Mouse (Mus musculus): ENCODE results near the gene Adora3. TPM values are rescaled to one million over a fixed set of nuclear protein-coding genes. Genes with fewer than 3 reads are reported as not detected.
"Not testable (repeated sequence)": the region's sequence is repeated elsewhere in the genome, so short reads cannot be mapped to it uniquely, and the experiment has no call there.

The Adora3 gene
- polyA plus RNA-seq, 1 experiment from 2014 or later = 0.15 TPM

DNA sequence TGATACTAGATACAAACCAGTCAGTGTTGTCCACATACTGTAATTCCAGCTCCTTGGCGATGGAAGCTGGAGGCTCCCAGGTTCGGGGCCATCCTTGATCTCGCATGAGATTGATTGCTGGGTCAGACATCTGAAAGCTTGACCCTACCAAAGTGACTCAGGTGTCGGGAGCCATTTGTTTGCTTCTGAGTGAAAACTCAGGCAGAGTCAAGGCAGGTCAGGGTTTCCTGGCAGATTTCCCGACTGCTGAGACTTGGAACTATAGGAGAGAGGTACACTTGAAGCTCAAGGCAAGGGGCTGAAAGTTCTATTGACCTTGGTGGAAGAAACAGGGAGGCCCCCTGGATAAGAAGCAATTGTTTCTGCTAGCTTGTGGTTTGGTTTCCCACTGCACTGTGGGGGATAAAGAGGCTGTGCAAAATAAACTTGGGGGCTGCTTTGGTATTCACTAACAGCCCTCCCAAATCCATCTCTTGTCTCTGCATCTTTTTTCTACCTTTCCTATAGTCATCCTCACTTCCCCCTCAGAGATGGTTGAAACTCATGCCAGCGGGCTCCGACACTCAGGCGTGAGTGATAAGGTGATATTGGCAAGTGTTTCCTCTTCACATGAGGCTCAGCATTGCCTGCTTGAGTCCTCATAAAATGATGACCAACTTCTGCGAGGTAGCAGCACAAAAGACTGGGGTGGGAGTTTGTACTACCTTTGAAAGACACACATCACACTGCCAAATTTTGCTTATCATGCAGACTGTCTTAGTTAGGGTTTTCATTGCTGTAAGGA, 41.6 kb downstream of the Adora3 start:
- Histone ChIP-seq H3K4me2 (no peak overlapping the region), H3K4me3 (replicated peaks) (no peak overlapping the region), H3K9ac (no peak overlapping the region), H3K4me1 (no peaks in the 10 kb centered on the region), H3K9me3 (no peaks in the 10 kb centered on the region), H3K27me3 (no peaks in the 10 kb centered on the region), H3K36me3 (replicated peaks) (no peaks in the 10 kb centered on the region), H3K27ac (no peak overlapping the region)
- no peak for ATAC-seq (ENCODE audit: low FRiP score)
- 86% methylated on average over 9 of the region's 9 CpGs for WGBS

- no peak for ATAC-seq (ENCODE audit: low FRiP score)
- no peak overlapping the region for H3K4me3 ChIP-seq (replicated peaks)
- no peaks in the 10 kb centered on the region for H3K36me3 ChIP-seq (replicated peaks)
- H3K9ac ChIP-seq = no peak overlapping the region
- no peak overlapping the region for H3K4me2 ChIP-seq
- 84% methylated on average over 10 of the region's 10 CpGs for WGBS
- H3K27ac ChIP-seq = no peak overlapping the region
- H3K9me3 ChIP-seq = no peaks in the 10 kb centered on the region
- no peaks in the 10 kb centered on the region for H3K27me3 ChIP-seq
- H3K4me1 ChIP-seq = no peaks in the 10 kb centered on the region
Measured at GRCm38 (mm10) chr3:105913839-105914681, 43.4 kb downstream of the Adora3 start.

DNA sequence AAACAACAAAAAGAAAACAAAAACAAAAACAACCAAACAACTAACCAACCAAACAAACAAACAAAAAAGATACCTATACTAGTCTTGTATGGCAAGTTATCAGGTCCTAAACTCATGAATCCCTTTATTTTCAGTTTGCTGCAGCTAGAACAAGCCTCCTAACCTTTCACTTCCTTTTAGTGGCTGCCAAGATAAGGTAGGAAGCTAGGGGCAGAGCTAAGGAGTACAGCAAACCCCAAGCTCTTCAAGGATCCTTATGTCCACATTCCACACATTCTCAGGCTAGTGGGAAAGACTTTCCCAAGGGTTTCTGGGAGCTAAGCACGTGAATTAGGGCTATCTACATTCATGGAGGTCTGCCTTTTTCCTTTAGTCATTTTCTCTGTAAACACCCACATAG, 44.6 kb downstream of the Adora3 start:
- Histone ChIP-seq H3K4me2 (no peak overlapping the region), H3K4me3 (replicated peaks) (no peak overlapping the region), H3K27me3 (no peaks in the 10 kb centered on the region), H3K9me3 (no peaks in the 10 kb centered on the region), H3K9ac (no peak overlapping the region), H3K36me3 (replicated peaks) (no peaks in the 10 kb centered on the region), H3K4me1 (no peaks in the 10 kb centered on the region), H3K27ac (no peak overlapping the region)
- 50% methylated on average over 1 of the region's 1 CpGs for WGBS
- ATAC-seq (ENCODE audit: low FRiP score) = no peak

- H3K27ac ChIP-seq; ATAC-seq (ENCODE audit: low FRiP score); H3K36me3 ChIP-seq (replicated peaks); H3K4me1 ChIP-seq; H3K4me3 ChIP-seq (replicated peaks); H3K9ac ChIP-seq; H3K9me3 ChIP-seq; H3K4me2 ChIP-seq; H3K27me3 ChIP-seq: not testable (repeated sequence)
Measured at GRCm38 (mm10) chr3:105916455-105916854, 45.8 kb downstream of the Adora3 start.

DNA sequence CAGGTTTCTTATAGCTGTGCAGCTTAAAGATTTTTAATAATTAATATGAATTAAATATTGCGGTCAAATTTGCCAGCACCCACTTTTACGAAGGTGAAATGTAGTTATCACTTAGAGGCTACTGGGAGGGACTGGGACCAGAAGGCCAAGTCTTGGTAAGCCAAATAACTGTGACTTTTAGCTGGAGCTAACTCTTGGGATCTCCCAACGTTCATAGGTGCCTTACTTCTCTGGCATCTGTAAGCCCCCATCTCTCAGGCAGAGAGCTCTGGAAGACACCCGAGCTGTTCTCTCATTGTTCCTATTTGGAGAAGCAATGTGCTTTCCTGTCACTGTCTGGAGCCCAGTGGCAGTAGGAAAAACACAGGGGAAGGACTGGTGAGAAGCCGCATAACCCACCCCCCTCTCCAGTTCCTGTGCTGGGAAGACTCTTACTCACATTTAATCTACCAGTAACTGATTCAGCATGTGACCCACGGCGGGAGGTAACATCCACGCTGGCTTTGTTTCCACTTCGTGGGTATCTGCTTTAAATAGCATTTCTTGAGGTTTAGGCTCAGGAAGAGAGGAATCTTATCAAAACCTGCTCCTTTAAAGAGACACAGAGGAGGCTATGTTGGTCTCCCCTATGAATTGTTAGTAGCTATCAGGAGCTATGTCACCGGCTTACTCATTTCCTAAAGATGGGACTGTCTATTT, 47.1 kb downstream of the Adora3 start:
- Histone ChIP-seq H3K4me3 (replicated peaks) (no peak overlapping the region), H3K9ac (no peak overlapping the region), H3K27me3 (no peaks in the 10 kb centered on the region), H3K4me2 (no peak overlapping the region), H3K36me3 (replicated peaks) (no peaks in the 10 kb centered on the region), H3K9me3 (no peaks in the 10 kb centered on the region), H3K27ac (no peak overlapping the region), H3K4me1 (no peaks in the 10 kb centered on the region)
- ATAC-seq (ENCODE audit: low FRiP score) = no peak
- WGBS = 76% methylated on average over 10 of the region's 10 CpGs

DNA sequence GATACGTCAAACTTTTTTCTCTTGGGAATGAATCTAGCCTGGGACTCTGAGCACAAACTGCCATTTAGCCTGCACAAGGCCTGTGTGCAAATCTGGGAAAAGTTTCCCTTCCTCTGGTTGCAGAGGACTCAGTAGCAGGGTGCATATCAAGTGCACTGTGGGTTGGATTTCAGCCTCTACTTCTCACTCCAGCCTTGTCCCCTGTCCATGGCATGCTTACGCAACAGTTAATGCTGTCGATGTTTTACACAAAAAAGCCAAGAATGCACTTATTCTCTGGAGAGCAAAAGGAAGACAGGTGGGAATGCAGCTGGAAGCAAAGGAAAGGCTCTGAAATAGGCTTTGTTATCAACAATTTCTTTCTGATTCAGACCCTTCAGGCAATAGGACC, 47.7 kb downstream of the Adora3 start:
- 82% methylated on average over 3 of the region's 3 CpGs for WGBS

GRCm38 (mm10) chr3:105920743-105921142, 50.1 kb downstream of the Adora3 start:
- H3K36me3 ChIP-seq (replicated peaks); H3K27ac ChIP-seq; H3K4me1 ChIP-seq; H3K9ac ChIP-seq; ATAC-seq (ENCODE audit: low FRiP score); H3K4me3 ChIP-seq (replicated peaks); H3K27me3 ChIP-seq; H3K9me3 ChIP-seq; H3K4me2 ChIP-seq: not testable (repeated sequence)

More for the DNA sequence above, 47.7 kb downstream of the Adora3 start:
- Histone ChIP-seq H3K9ac (no peak overlapping the region), H3K9me3 (no peaks in the 10 kb centered on the region), H3K4me2 (no peak overlapping the region), H3K27ac (no peak overlapping the region), H3K4me1 (no peaks in the 10 kb centered on the region), H3K36me3 (replicated peaks) (no peaks in the 10 kb centered on the region), H3K27me3 (no peaks in the 10 kb centered on the region), H3K4me3 (replicated peaks) (no peak overlapping the region)
- no peak for ATAC-seq (ENCODE audit: low FRiP score)

DNA sequence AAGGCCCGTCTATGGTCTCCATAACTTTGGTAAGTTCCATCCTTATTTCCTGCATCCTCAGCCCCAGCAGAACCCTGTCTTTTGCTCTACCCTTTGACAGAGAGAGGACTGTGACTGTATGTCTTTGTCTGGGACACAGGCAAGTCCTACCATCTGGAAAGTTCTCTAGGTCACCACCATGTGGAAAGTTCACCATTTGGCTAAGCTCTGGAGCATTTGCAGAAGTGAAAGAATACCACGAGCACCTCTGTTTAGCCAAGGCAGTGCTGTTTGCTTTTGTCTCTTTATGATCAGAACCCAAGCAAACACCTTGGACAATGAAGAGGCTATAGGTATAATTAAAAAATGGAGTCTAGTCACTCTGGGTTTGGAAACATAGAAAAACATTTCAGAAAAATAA, 51.3 kb downstream of the Adora3 start:
- 85% methylated on average over 2 of the region's 2 CpGs for WGBS
- H3K4me3 ChIP-seq (replicated peaks) = no peak overlapping the region
- H3K4me1 ChIP-seq = no peaks in the 10 kb centered on the region
- no peak overlapping the region for H3K9ac ChIP-seq
- no peaks in the 10 kb centered on the region for H3K27me3 ChIP-seq
- no peak overlapping the region for H3K27ac ChIP-seq
- H3K9me3 ChIP-seq = no peaks in the 10 kb centered on the region
- no peak overlapping the region for H3K4me2 ChIP-seq
- ATAC-seq (ENCODE audit: low FRiP score) = no peak
- no peaks in the 10 kb centered on the region for H3K36me3 ChIP-seq (replicated peaks)

DNA sequence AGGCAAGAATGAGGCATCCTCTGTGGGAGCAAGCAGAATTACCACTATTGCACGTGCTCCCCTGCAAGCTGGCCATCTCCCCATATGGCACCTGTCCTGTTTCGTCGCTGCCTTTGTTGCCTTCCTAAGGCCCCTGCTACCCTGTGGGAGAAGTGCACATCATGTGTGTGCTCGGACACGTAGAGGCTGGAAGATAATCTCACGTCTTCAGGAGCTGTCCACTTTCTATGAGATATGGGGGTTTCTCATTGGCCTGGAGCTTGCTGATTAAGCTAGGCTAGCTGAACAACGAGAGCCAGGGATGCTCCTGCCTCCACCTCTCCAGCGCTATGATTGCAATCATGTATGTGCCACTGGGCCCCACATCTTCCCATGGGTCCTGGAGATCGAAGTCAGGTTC, 54.0 kb downstream of the Adora3 start:
- Histone ChIP-seq H3K4me1 (no peaks in the 10 kb centered on the region), H3K4me2 (no peak overlapping the region), H3K9ac (no peak overlapping the region), H3K9me3 (no peaks in the 10 kb centered on the region), H3K36me3 (replicated peaks) (no peaks in the 10 kb centered on the region), H3K27ac (no peak overlapping the region), H3K27me3 (no peaks in the 10 kb centered on the region), H3K4me3 (replicated peaks) (no peak overlapping the region)
- 92% methylated on average over 9 of the region's 9 CpGs for WGBS
- ATAC-seq (ENCODE audit: low FRiP score) = no peak

GRCm38 (mm10) chr3:105927561-105928194, 57.0 kb downstream of the Adora3 start:
- no peaks in the 10 kb centered on the region for H3K4me1 ChIP-seq
- H3K36me3 ChIP-seq (replicated peaks) = no peaks in the 10 kb centered on the region
- no peak overlapping the region for H3K4me3 ChIP-seq (replicated peaks)
- no peaks in the 10 kb centered on the region for H3K27me3 ChIP-seq
- ATAC-seq (ENCODE audit: low FRiP score) = no peak
- no peak overlapping the region for H3K4me2 ChIP-seq
- WGBS = 85% methylated on average over 7 of the region's 7 CpGs
- no peaks in the 10 kb centered on the region for H3K9me3 ChIP-seq
- H3K27ac ChIP-seq = no peak overlapping the region
- no peak overlapping the region for H3K9ac ChIP-seq

DNA sequence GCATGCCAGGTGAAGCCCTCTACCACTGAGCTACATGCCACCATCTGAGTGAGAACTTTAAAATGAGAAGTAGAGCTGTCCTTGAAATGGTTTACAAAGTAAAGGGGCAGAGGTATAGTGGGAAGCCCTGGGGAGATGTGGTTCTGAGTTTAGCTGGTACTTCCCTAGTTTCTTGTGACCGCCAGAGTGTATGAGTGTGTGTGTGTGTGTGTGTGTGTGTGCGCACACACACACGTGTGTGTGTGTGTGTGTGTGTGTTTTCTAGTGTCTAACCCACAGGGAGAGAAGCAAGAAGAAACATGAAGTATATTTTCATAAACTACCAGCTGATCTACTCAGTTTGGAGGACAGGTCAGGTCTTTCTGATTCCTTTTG, 57.5 kb downstream of the Adora3 start:
- no peak for ATAC-seq (ENCODE audit: low FRiP score)
- Histone ChIP-seq H3K9ac (no peak overlapping the region), H3K27ac (no peak overlapping the region), H3K4me3 (replicated peaks) (no peak overlapping the region), H3K9me3 (no peaks in the 10 kb centered on the region), H3K36me3 (replicated peaks) (no peaks in the 10 kb centered on the region), H3K4me1 (no peaks in the 10 kb centered on the region), H3K4me2 (no peak overlapping the region), H3K27me3 (no peaks in the 10 kb centered on the region)
- 100% methylated on average over 3 of the region's 3 CpGs for WGBS

GRCm38 (mm10) chr3:105928781-105929180, 58.1 kb downstream of the Adora3 start:
- Histone ChIP-seq H3K4me3 (replicated peaks) (no peak overlapping the region), H3K4me1 (no peaks in the 10 kb centered on the region), H3K36me3 (replicated peaks) (no peaks in the 10 kb centered on the region), H3K27me3 (no peaks in the 10 kb centered on the region), H3K9ac (no peak overlapping the region), H3K4me2 (no peak overlapping the region), H3K27ac (no peak overlapping the region), H3K9me3 (no peaks in the 10 kb centered on the region)
- ATAC-seq (ENCODE audit: low FRiP score) = no peak
- 88% methylated on average over 6 of the region's 6 CpGs for WGBS
